Mouse (Mus musculus) induced T-regulatory cell, adult 2 months (primary cell): ENCODE results near the gene Recql.
A peak's percentile ranks its signal among the peaks of the same experiment; 100 is the strongest.

Source experiments
- DNase-seq: peaks from one replicate; pipeline ENCODE4 v3.0.0-alpha.2; 2012; ENCODE audit warnings: low read depth

The Recql gene

GRCm38 (mm10) chr6:142387011-142387754, at the start of gene Recql, which contains the start of gene Golt1b:
Gene Recql, minus strand, starts transcription at chr6:142387087.
Gene Golt1b, plus strand, starts transcription at chr6:142387221.
- DNase-seq: peak; percentile 98

- DNase-seq: no peak
Measured at GRCm38 (mm10) chr6:142429072-142429471, 42.2 kb upstream of the Recql start.

DNA sequence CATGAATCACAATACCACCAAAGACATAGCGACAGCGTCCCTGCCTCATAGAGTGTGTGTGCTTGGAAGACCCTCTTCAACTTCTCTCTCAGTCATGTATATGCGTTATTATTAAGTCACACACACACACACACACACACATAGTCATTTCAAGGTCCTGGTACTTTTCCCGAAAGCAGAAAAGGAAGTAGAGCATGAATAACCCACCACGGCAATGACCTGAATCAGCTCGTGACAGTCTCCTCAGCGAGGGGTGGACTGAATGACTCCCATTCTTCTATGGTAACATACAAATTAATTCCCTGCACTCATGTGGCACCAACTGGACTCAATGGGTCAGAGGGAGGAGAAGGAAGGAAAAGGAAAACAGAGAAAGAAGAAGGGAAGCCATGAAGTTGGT, 38.1 kb upstream of the Recql start:
- no peak for DNase-seq

DNA sequence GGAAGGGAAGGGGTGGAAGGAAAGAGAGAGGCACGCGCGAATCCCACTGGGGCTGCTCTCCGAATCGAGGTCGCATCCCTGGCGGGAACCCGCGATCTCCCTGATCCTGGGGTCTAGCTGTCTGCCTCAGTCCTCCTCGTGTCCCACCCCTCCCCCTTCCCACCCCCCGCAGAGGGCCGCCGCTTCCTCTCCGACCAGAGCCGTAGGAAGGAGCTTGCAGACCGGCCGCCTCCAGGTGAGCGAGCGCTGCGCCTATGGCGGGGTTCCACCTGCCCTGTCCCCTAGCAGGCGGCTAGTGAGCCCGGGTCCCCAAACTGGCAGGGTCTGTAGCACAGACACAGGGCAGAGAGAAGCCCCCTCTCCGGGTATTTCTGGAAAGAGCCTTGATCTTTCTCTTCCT, 27.7 kb upstream of the Recql start:
- DNase-seq: no peak

GRCm38 (mm10) chr6:142413845-142414244, 27.0 kb upstream of the Recql start:
- DNase-seq: no peak

DNA sequence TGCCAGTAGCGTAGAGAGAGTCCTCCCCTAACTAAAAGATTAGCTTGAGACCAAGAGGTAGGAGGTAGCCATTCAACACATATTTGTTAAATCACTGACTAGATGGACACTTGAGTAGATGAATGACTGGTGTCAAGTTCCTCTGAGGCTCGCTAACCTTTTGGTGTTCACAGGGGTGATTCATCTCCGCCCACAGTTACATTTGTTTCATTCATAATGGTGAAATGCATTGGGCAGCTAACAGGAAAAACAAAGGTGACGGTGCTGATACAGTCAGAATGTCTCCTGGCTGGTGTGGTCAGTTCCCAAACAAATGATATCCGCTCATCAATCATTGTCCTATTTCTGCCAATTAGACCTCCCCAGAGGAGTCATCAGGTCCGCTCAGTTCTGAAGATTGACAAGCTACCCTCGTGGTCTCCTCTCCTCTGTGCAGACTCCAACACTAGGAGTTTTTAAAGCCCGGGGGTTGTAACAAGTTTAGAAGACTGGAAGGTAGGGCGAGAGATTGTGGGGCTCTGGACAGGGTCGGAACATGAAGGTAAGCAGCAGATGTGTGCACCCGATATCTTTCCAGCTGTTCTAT, 26.1 kb upstream of the Recql start, which contains the start of gene Spx:
Gene Spx, plus strand, starts transcription at position 536 of the 586 bp plus-strand sequence.
- DNase-seq: no peak

DNA sequence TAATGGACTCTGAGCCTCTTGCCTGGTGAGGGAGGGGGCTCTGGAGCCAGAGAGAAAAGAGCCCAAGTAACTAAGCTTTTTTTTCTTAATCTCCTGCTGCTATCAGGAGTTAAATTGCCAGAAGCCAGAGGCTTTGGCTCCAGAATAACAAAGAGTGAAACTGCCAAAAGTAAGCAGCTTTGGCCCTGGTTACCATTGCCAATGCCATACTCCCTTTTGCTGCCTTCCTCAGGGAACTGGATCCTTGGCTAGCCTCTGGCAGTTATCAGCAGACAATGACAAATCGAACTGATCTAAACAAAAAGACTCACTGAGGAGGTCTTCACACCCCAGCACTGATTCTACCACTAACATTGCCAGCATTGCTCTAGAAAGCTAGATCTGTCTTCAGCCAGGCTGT, 24.3 kb upstream of the Recql start:
- no peak for DNase-seq

- DNase-seq: no peak
Measured at GRCm38 (mm10) chr6:142395756-142396155, 8.9 kb upstream of the Recql start.

DNA sequence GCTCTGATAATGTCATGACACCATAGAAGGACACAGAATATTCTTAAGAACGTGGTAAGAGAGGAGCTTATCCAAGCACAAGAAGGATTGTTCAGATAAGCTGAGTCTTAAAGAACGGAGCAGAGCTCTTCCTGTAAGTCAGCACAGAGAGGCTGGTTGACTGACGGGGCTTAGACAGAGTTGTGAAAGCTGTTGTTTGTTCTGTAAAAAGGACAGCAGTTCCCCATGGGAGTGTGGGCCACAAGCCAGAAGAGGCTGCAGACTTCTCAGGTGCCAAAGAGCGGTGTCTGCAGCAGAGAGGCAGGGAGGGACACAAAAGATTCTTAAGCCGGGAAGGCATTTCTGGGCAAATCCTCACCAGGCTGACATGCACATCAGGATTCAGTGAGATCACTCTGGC, 7.8 kb upstream of the Recql start:
- DNase-seq: no peak

DNA sequence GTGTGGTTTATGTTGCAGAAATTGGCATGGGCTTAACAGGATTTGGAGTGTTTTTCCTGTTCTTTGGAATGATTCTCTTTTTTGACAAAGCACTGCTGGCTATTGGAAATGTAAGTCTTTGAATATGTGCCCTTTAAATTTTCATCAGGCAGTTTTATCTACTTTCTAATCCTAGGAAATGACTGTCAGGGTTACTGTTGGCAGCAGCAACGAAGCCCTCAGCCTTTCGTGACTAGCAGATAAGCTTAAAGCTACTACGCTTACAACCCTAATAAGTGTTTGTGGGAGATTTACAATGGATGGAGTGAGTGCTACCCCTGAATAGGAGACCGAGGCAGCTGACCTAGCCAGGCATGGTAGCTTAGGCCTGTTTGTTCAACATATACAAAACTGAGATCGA, 5.4 kb upstream of the Recql start:
- DNase-seq: no peak

DNA sequence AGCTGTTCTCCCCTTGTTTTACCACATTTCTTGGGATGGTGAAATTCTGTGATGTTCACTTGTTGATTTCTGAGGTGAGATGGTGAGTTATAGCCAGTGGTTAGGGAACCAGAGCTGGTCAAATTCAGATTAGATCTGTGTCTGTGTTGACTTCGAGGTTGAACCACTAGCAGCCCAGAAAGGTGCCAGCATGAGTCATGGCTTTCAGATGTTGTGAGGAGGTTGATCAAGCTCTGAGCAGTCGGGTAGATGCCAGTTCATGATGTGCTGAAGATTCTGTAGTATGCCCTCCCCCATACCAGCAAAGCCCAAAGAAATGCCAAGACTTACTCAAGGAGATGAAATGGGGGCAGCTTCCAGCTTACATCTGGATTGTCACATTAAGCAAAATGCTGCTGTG, 2.2 kb upstream of the Recql start:
- DNase-seq: peak; percentile 19

GRCm38 (mm10) chr6:142387755-142388271, 926 bp upstream of the Recql start:
- no peak for DNase-seq

DNA sequence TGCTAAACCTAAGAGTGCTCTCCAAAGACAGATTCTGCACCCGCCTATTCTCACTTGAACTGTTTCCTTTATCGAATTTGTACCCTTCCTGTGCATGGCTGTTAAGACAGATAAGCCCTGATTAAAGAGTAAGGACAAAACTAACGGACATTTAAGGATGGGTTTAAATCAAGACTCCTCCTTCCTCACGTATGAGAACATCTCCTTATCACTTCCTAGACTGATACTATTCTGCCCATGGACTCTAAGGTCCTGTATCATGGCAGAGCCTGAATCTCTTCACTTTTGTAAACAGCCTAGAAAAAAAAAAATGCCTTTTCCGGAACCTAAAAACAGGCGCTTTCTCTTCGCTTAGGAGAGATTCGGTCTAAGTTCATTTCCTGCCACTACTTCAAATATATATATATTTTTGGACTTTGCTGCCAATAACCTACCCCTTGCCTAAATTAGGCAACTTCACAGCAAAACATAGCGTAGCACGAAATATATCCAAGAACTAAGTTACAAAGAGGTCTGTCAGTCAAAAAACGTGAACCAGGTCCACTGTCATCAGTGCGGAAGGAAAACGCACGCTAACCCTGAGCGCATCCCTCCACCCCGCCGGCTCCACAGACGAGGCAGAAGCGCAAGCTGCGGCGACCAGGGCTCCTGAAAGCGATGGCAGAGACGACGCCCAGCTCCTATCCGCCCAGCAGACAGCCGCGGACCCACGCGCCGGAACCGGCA, 439 bp downstream of the Recql start:
- no peak for DNase-seq

DNA sequence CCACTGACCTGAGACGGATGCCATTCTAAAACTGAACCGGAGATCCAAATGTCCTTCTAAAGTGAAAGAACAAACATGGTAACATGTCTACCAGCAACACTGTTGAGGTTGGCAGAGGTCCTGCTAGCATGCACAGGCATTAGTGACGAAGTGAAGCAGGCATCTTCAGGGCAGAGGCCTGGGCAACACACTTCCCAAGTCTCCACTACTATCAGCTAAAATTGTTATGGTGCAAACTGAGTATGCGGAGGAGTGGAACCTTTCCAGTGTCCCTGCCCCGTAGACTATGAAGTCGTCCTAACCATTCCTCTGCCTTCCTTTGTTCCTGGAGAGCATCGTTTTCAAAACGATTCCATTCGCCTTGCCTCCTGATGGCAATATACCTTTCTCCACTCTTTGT, 2.4 kb downstream of the Recql start:
- DNase-seq: no peak

DNA sequence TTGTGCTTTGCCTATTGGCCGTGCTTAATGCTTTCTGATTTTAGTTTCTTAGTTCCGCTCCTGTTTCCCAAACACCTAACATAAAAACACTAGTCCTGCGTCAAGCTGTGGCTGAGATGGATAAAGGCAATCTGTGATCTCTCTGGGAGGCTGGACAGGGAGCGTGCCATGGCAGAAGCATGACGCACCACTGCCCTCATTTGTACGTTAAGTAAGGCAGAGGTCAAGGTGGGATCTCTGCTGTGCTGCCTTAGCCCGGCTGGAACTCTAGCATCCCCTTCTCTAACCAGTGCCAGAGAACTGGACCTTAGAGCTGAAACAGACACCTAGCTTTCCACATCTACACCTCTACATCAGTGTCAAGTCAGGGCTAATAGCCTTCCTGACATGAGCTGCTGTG, 5.3 kb downstream of the Recql start:
- no peak for DNase-seq

DNA sequence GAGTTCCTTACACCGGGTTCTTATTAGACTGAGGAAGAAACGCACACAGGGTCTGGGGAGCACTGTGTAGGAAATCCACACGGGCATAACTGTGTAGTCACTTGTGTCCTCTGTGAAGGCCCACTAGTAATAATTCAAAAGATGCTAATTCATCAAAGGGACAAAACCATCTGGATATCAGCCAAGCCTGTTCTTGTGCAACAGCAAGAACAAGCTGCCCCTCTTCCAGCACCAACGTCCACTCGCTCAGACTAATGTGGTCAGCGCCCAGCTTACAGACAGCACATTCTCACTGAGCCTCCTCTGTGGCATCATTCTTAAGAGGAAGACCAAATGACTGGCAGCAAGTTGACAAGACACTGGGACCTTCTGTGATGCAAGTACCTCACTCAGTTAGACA, 6.9 kb downstream of the Recql start:
- DNase-seq: no peak

DNA sequence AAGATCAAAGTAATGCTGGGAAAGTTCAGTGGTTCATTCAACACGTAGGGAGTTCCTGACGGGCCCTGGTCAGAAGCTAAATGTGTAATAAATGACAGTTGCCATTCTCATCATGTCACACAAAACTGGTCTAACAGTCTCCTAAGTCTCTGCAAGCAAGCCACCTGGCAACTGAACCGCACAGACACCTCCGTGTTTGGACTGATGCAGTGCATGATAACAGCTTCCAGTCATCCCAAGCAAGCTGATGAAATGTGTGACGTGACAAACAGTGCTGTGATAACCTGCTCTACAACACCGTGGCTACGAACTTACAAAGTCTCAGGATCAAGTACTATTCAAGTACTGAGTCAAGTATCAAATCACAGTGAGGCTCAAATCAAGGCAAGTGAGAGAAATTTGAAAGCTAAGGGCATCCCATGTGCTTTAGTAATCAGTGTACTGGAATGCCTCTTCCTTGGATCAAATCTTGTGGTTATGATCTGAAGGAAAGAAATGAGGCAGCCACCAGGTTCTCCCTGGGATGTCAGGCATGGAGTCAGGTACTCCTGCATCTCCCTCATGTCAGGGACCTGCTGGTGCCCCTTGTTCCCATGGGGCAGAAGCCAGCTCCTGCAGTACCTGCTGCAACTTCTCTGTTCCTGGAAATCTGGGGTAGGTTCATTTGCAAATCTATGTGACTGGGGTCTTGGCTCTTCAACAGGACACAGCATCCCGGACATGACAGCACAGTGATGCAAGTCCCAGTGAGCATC, 8.1 kb downstream of the Recql start:
- no peak for DNase-seq

GRCm38 (mm10) chr6:142377081-142377480, 9.8 kb downstream of the Recql start:
- no peak for DNase-seq

DNA sequence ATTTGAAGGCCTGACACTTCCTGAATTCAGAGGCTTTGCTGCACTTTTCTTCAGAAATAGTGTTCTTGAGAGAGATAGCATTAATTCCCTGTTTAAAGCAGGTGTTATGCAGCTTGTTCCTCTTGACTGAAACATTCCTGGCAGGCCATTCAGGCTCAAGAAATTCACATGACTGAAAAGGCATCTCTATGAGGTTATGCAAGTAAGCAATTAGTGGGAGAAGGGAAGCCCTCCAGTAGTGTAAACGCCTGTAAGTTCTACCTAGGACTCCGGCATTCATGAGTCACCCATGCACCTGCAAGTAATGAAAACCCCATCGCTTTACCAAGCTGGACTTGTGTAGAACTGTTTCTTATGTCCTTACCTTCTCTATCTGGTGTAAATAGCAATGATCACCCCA, 17.3 kb downstream of the Recql start:
- no peak for DNase-seq

DNA sequence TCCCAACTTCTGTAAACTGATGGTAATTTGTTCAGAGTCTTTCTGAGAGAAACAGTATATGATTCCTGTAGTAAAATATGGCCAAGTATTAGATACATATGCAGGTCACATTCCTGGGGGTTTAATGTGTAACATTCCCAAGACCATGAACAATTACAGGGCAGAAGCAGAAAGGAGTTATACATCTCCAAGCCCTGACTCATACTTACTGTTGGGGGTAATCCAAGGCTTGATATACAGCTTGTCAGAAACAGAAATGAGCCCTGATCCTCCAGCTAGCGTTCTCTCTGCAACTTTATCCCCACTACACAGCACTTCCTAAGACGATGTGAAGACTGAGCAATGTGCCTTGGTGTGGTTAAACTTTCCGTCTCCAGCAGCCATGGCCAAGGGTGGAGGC, 19.3 kb downstream of the Recql start:
- no peak for DNase-seq

DNA sequence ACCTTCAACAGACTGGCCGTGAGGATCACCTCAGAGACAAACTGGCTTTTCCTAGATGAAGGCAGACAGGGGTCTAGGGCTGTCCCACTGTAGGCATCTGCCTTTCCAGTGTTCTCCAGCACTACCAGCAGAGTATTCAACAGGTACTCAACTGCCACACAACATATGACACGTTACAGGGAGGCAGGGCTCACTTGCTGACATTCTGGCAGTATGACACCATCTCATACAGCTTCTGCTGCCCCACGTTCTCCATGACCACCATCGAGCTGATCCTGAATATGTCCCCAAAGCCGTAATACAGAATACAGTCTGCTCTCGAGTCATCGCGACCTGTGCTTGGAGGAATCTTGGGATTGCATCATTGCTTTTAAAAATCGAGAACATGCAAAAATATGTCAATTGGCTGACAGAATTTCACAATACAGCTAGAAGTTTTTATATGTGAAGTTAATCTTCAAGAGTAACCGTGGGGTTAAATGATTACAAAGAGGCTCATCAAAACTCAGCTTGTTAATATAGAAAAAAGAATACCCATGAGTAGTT, 20.3 kb downstream of the Recql start:
- no peak for DNase-seq
